Mouse (Mus musculus) layer of hippocampus, adult 2 months (tissue): ENCODE measurements around the gene Tln1. TPM values are rescaled to one million over a fixed set of nuclear protein-coding genes. Genes with fewer than 3 reads are reported as not detected.
A peak's percentile ranks its signal among the peaks of the same experiment; 100 is the strongest.

ENCODE experiments used
- DNase-seq, 2 experiments: peaks; one replicate each; pipeline ENCODE4 v3.0.0; 2022; ENCODE audit warnings: low spot score in 2 of 2
- H3K27ac ChIP-seq: fragments of 200-600 bp; 2 replicates; pipeline ENCODE4 v1.8.1; 2022
- H3K4me3 ChIP-seq: fragments of 200-600 bp; 2 replicates; pipeline ENCODE4 v1.8.1; 2022; ENCODE audit warnings: mild to moderate bottlenecking
- CTCF ChIP-seq: fragments of 200-600 bp; conservative IDR thresholded peaks from 2 replicates; pipeline ENCODE4 v1.8.1; 2022; ENCODE audit warnings: antibody characterized with exemption, mild to moderate bottlenecking, moderate library complexity
- total RNA-seq, 2 experiments: library from RNA; stranded (reverse); gene quantifications; 2 replicates each; pipeline ENCODE4 v1.2.3; 2021

Gene Tln1
- total RNA-seq, 2 experiments from 2014 or later: 36.4 to 42.9 TPM

- no peak overlapping the region for H3K4me3 ChIP-seq
- no peak overlapping the region for H3K27ac ChIP-seq
- TF ChIP-seq CTCF: no peak
- no peak for DNase-seq
Measured at GRCm38 (mm10) chr4:43573561-43573960, 11.1 kb upstream of the Tln1 start.

- no peak for TF ChIP-seq CTCF
- DNase-seq: no peak
- no peak overlapping the region for H3K4me3 ChIP-seq
- H3K27ac ChIP-seq: no peak overlapping the region
Measured at GRCm38 (mm10) chr4:43571395-43572045, 9.0 kb upstream of the Tln1 start.

- DNase-seq: no peak
- no peak for TF ChIP-seq CTCF
- Histone ChIP-seq H3K27ac (no peak overlapping the region), H3K4me3 (no peak overlapping the region)
Measured at GRCm38 (mm10) chr4:43567140-43567539, 4.6 kb upstream of the Tln1 start.

GRCm38 (mm10) chr4:43564231-43564630 is 1.7 kb upstream of the Tln1 start:
- TF ChIP-seq CTCF: no peak
- DNase-seq: no peak
- no peak overlapping the region for H3K27ac ChIP-seq
- H3K4me3 ChIP-seq: no peak overlapping the region

GRCm38 (mm10) chr4:43563601-43563875 is 1.0 kb upstream of the Tln1 start:
- H3K27ac ChIP-seq: no peak overlapping the region
- H3K4me3 ChIP-seq: peak overlapping the region; percentile 96
- TF ChIP-seq CTCF: no peak
- DNase-seq: no peak

- no peak for TF ChIP-seq CTCF
- no peak for DNase-seq
- Histone ChIP-seq H3K4me3 (peak overlapping the region; percentile 96), H3K27ac (peak overlapping the region; percentile 97)
Measured at GRCm38 (mm10) chr4:43562769-43563600, 494 bp upstream of the Tln1 start.

GRCm38 (mm10) chr4:43561436-43561996 is 975 bp downstream of the Tln1 start:
- peak; percentile 24 to 25 for DNase-seq
- no peak for TF ChIP-seq CTCF
- Histone ChIP-seq H3K4me3 (peak overlapping the region; percentile 96), H3K27ac (peak overlapping the region; percentile 97)

GRCm38 (mm10) chr4:43560976-43561375 is 1.5 kb downstream of the Tln1 start:
- no peak for TF ChIP-seq CTCF
- peak overlapping the region; percentile 96 for H3K4me3 ChIP-seq
- peak overlapping the region; percentile 97; the same call in 1 of the 2 replicates for H3K27ac ChIP-seq
- no peak for DNase-seq

GRCm38 (mm10) chr4:43560243-43560611 is 2.3 kb downstream of the Tln1 start:
- Histone ChIP-seq H3K27ac (no peak overlapping the region), H3K4me3 (peak overlapping the region; percentile 26; the same call in 1 of the 2 replicates)
- TF ChIP-seq CTCF: no peak
- peak in 1 of 2 experiments; percentile 32 for DNase-seq

GRCm38 (mm10) chr4:43559519-43560242 is 2.8 kb downstream of the Tln1 start:
- TF ChIP-seq CTCF: no peak
- DNase-seq: no peak
- Histone ChIP-seq H3K4me3 (peak overlapping the region; percentile 26), H3K27ac (no peak overlapping the region)

- DNase-seq: no peak
- Histone ChIP-seq H3K27ac (peak overlapping the region; percentile 36; the same call in 1 of the 2 replicates), H3K4me3 (0 out of 2 replicates have a peak overlapping the region, but pooled peaks have one; percentile 2)
- TF ChIP-seq CTCF: no peak
Measured at GRCm38 (mm10) chr4:43558631-43559356, 3.7 kb downstream of the Tln1 start.

GRCm38 (mm10) chr4:43558028-43558630 is 4.4 kb downstream of the Tln1 start:
- peak overlapping the region; percentile 36; the same call in 1 of the 2 replicates for H3K27ac ChIP-seq
- H3K4me3 ChIP-seq: no peak overlapping the region
- TF ChIP-seq CTCF: no peak
- no peak for DNase-seq
